In genomic region chr17:31836264-31836607, GRCm38 (mm10) we compare ENCODE assay signal across 11 mouse cellular contexts. TPM values are rescaled to one million over a fixed set of nuclear protein-coding genes. Genes with fewer than 3 reads are reported as not detected.
DNase-seq lines count a peak whose midpoint lies in the region; ATAC-seq and TF ChIP-seq lines count a peak whose summit lies in the region.
"Had no signal": no experiment of that assay in that cellular context is flagged by ENCODE, and none has a peak within 500 bp of the region (broad histone marks: within the 10 kb centered on the region; RNA-seq: fewer than 3 reads in every experiment).

No protein-coding gene starts in this region.

- 73% methylated on average over 2 of the region's 2 CpGs for WGBS in heart, postnatal 0 days
- 74% methylated on average over 2 of the region's 2 CpGs for WGBS in lung, embryonic 16.5 days
- WGBS in stomach, embryonic 14.5 days = 82% methylated on average over 2 of the region's 2 CpGs

- no peak for TF ChIP-seq POLR2A in bone marrow macrophage, adult 2 months (IDR thresholded peaks at IDR 0.05; ENCODE audit: borderline replicate concordance, low read depth, low read length)

- no peaks in the 10 kb centered on the region for H3K36me3 ChIP-seq in heart, postnatal 0 days (replicated peaks; ENCODE audit: control insufficient read depth, insufficient read depth, low read length)
- no peaks in the 10 kb centered on the region for H3K36me3 ChIP-seq in lung, embryonic 16.5 days (ENCODE audit: control insufficient read depth, insufficient read depth, low read length)
- no peaks in the 10 kb centered on the region for H3K36me3 ChIP-seq in stomach, embryonic 14.5 days (ENCODE audit: control insufficient read depth, insufficient read depth, low read length)

- TF ChIP-seq CTCF in heart, postnatal 0 days (IDR thresholded peaks at IDR 0.05; ENCODE audit: low read depth) = no peak
- TF ChIP-seq CTCF in bone marrow macrophage, adult 2 months (IDR thresholded peaks at IDR 0.05; ENCODE audit: low read depth, low read length) = no peak

- H3K9ac ChIP-seq in heart, postnatal 0 days (replicated peaks; ENCODE audit: low read depth, low read length) = no peak overlapping the region
- no peak overlapping the region for H3K9ac ChIP-seq in lung, embryonic 16.5 days (ENCODE audit: low read length)
- no peak overlapping the region for H3K9ac ChIP-seq in stomach, embryonic 14.5 days (replicated peaks; ENCODE audit: low read depth, low read length)

- H3K4me3 ChIP-seq in heart, postnatal 0 days (ENCODE audit: low read depth, low read length) = no peak overlapping the region
- no peak overlapping the region for H3K4me3 ChIP-seq in lung, embryonic 16.5 days (ENCODE audit: low read length)
- no peak overlapping the region for H3K4me3 ChIP-seq in bone marrow macrophage, adult 2 months (ENCODE audit: insufficient read depth, low read length)
- H3K4me3 ChIP-seq in stomach, embryonic 14.5 days (ENCODE audit: low read depth, low read length) = no peak overlapping the region
- H3K4me3 ChIP-seq: layer of hippocampus, adult 2 months had no signal

- intact Hi-C loops in heart, postnatal 25 days (cut with DNase I) = no loop called here

- TF ChIP-seq EP300 in heart, postnatal 0 days (IDR thresholded peaks at IDR 0.05; ENCODE audit: low read depth) = no peak

- no peak for ATAC-seq in heart, postnatal 0 days (ENCODE audit: insufficient read depth, low read depth)
- ATAC-seq in lung, embryonic 16.5 days (ENCODE audit: low read depth) = no peak
- no peak for ATAC-seq in stomach, embryonic 14.5 days (ENCODE audit: insufficient number of reproducible peaks, insufficient read depth, low FRiP score, low read depth)
- ATAC-seq in cerebellum, adult (ENCODE audit: insufficient number of reproducible peaks, low FRiP score, low TSS enrichment) = no peak

- H3K4me1 ChIP-seq in heart, postnatal 0 days (ENCODE audit: control insufficient read depth, insufficient read depth) = peaks cover 28% of the 10 kb centered on the region
- H3K4me1 ChIP-seq in lung, embryonic 16.5 days (replicated peaks; ENCODE audit: control insufficient read depth, insufficient read depth, low read length) = peaks cover 45% of the 10 kb centered on the region
- peaks cover 44% of the 10 kb centered on the region for H3K4me1 ChIP-seq in bone marrow macrophage, adult 2 months (ENCODE audit: control insufficient read depth, insufficient read depth, low read length)
- peaks cover 21% of the 10 kb centered on the region for H3K4me1 ChIP-seq in stomach, embryonic 14.5 days (ENCODE audit: control insufficient read depth, insufficient read depth, low read length)

- H3K4me2 ChIP-seq in heart, postnatal 0 days (ENCODE audit: low read depth, low read length) = no peak overlapping the region
- no peak overlapping the region for H3K4me2 ChIP-seq in lung, embryonic 16.5 days (ENCODE audit: low read depth, low read length)
- no peak overlapping the region for H3K4me2 ChIP-seq in stomach, embryonic 14.5 days (replicated peaks; ENCODE audit: low read depth, low read length)

- no peak for DNase-seq in heart, postnatal 0 days (ENCODE audit: low spot score)
- DNase-seq in heart, postnatal 25 days (ENCODE audit: low spot score) = no peak
- DNase-seq in lung, postnatal 36 days = no peak
- DNase-seq in layer of hippocampus, adult 8-10 months (ENCODE audit: low spot score in 2 of 2) = no peak
- DNase-seq: cerebellum, postnatal 10 days; kidney, adult 18-20 months had no signal

- no peaks in the 10 kb centered on the region for H3K27me3 ChIP-seq in heart, postnatal 0 days (ENCODE audit: control insufficient read depth, insufficient read depth, low read length)
- H3K27me3 ChIP-seq in lung, embryonic 16.5 days (ENCODE audit: control insufficient read depth, insufficient read depth, low read depth, low read length) = no peaks in the 10 kb centered on the region
- H3K27me3 ChIP-seq in stomach, embryonic 14.5 days (ENCODE audit: control insufficient read depth, insufficient read depth, low read length) = no peaks in the 10 kb centered on the region

- peak overlapping the region; percentile 27 for H3K27ac ChIP-seq in heart, postnatal 0 days (ENCODE audit: low read depth)
- H3K27ac ChIP-seq in lung, embryonic 16.5 days (ENCODE audit: low read length) = peak overlapping the region; percentile 69
- H3K27ac ChIP-seq in bone marrow macrophage, adult 2 months (ENCODE audit: insufficient read depth, low read depth, low read length) = peak overlapping the region; percentile 89; the same call in 1 of the 2 replicates
- peak overlapping the region; percentile 56; the same call in 1 of the 2 replicates for H3K27ac ChIP-seq in stomach, embryonic 14.5 days (ENCODE audit: low read length)
- H3K27ac ChIP-seq: layer of hippocampus, adult 2 months had no signal

- no peaks in the 10 kb centered on the region for H3K9me3 ChIP-seq in heart, postnatal 0 days (replicated peaks; ENCODE audit: control insufficient read depth, low read length)
- peaks cover 6% of the 10 kb centered on the region; the same call in 1 of the 2 replicates for H3K9me3 ChIP-seq in lung, embryonic 16.5 days (ENCODE audit: control insufficient read depth, low read length)
- peaks cover 7% of the 10 kb centered on the region; the same call in 1 of the 2 replicates for H3K9me3 ChIP-seq in stomach, embryonic 14.5 days (ENCODE audit: control insufficient read depth, low read depth, low read length)

RNA-seq across cellular contexts. Expression of gene Sik1, which starts 19.4 kb away (rescaled TPM):
- 31.9 and 47.6 TPM in 2 replicates for total RNA-seq in heart, postnatal 0 days (2014; rRNA removed; ENCODE audit: low replicate concordance)
- 7.7 and 10.9 TPM in 2 replicates for polyA plus RNA-seq in heart, postnatal 0 days (2015; fragmentation: Nextera tagmentation; extraction: Ambion mirVana)
- 10 to 100 TPM; 18.7 to 29.0 TPM for total RNA-seq in heart, postnatal 25 days (2021)
- 32.7 and 33.0 TPM in 2 replicates for polyA plus RNA-seq in lung, embryonic 16.5 days (2015; fragmentation: Nextera tagmentation; extraction: Ambion mirVana)
- 24.8 and 25.7 TPM in 2 replicates for polyA plus RNA-seq in bone marrow macrophage, adult 2 months (2012; ENCODE audit: insufficient read depth, insufficient read length, missing spikeins)
- 19.7 and 20.8 TPM in 2 replicates for polyA plus RNA-seq in stomach, embryonic 14.5 days (2014; fragmentation: Nextera tagmentation; extraction: Ambion mirVana)
- total RNA-seq in layer of hippocampus, adult 8-10 months (2022) = 10 to 100 TPM; 13.2 to 22.2 (median 15.4) TPM

Comparison
In these comparisons a context has a peak if more than half of its experiments do, and no peak if none do; other contexts are left out.
1. H3K27ac ChIP-seq: peak in every context shown above with its lines; median percentile 89 in bone marrow macrophage, adult 2 months; 69 in lung, embryonic 16.5 days; 56 in stomach, embryonic 14.5 days; 27 in heart, postnatal 0 days.